Mouse (Mus musculus): ENCODE results near the gene Cdkn2a.

DNA sequence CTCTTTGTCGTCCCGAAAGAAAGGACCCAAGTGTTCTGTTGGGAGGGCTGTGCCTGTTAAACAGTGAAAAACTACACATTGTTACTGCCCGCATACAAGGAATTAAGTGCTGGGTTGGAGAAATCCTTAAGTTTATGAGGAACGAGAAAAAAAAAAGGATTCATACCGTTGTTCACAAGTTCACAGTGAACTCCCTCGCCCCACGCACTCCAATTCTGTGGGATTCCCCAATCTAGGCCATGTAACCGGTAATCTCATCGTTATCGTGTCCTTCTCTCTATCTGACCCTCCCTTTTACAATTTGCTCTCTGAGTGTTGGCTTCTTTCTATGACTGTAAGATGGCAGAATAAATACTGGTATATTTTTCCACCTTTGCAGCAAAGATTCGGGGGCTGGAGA lies 15.5 kb upstream of the Cdkn2a start:
- TF ChIP-seq CTCF (IDR thresholded peaks at IDR 0.05; ENCODE audit: extremely low read depth, insufficient read depth, insufficient read length, insufficient replicate concordance) (no peak), POLR2A (IDR thresholded peaks at IDR 0.05; ENCODE audit: low read depth, low read length) (no peak)

Measured in spleen, adult 2 months (tissue).